9 mouse cellular contexts compared by ENCODE assay signal in the genomic region with DNA sequence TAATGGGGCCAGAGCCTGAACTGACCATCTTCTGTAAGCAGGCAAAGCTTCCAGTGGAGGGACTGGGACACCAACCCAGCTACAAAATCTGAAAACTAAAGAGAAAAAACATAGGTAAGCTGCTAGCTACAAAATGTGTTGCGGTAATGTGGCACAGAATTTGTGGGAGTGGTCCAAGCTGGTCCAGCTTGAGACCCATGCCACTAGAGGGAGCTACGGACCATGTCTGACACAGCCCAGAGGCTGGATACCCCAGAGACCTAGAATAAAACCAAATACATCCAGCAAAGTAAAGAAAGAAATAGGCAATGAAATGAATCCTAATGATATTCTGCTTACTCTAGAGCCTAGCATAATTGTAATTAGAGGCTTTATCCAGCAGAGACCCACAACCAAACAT.
DNase-seq lines count a peak whose midpoint lies in the region; ATAC-seq and TF ChIP-seq lines count a peak whose summit lies in the region.
"Had no signal": no experiment of that assay in that cellular context is flagged by ENCODE, and none has a peak within 500 bp of the region (broad histone marks: within the 10 kb centered on the region; RNA-seq: fewer than 3 reads in every experiment).

No protein-coding gene starts in this region.

- H3K9me3 ChIP-seq in forebrain, postnatal 0 days (ENCODE audit: low read length): no peaks in the 10 kb centered on the region
- H3K9me3 ChIP-seq: liver, embryonic 15.5 days had no signal

- H3K36me3 ChIP-seq in forebrain, postnatal 0 days (ENCODE audit: insufficient read depth): peaks cover 9% of the 10 kb centered on the region
- H3K36me3 ChIP-seq: liver, embryonic 15.5 days had no signal

- H3K9ac ChIP-seq in forebrain, postnatal 0 days: no peak overlapping the region
- H3K9ac ChIP-seq: liver, embryonic 15.5 days had no signal

- no peak overlapping the region for H3K27ac ChIP-seq in forebrain, postnatal 0 days (ENCODE audit: low read depth, low read length)
- H3K27ac ChIP-seq: liver, embryonic 15.5 days had no signal

- no peak overlapping the region for H3K4me2 ChIP-seq in forebrain, postnatal 0 days (ENCODE audit: low read depth)
- H3K4me2 ChIP-seq: liver, embryonic 15.5 days had no signal

- DNase-seq in left cerebral cortex, postnatal 14 days (ENCODE audit: low spot score in 2 of 2): peak; percentile 24 to 26
- no peak for DNase-seq in left cerebral cortex, adult 11 months (ENCODE audit: low spot score)
- DNase-seq in MEL-GATA-1-ER (ENCODE audit: extremely low read depth, low read depth): peak; percentile 15
- peak; percentile 66 for DNase-seq in brain, adult 2 months (ENCODE audit: low read depth, low spot score)
- peak; percentile 62 for DNase-seq in forebrain, postnatal 0 days
- peak; percentile 67 to 74 for DNase-seq in kidney, postnatal 4 days
- peak; percentile 71 for DNase-seq in retina, postnatal 1 day
- no peak for DNase-seq in right cerebral cortex, postnatal 36 days (ENCODE audit: low spot score in 2 of 2)

- no peaks in the 10 kb centered on the region for H3K4me1 ChIP-seq in forebrain, postnatal 0 days (ENCODE audit: insufficient read depth)
- H3K4me1 ChIP-seq: liver, embryonic 15.5 days had no signal

- no peak for ATAC-seq in forebrain, postnatal 0 days

- 25% methylated on average over 2 of the region's 2 CpGs for WGBS in forebrain, postnatal 0 days

- peak; percentile 68 for TF ChIP-seq CTCF in forebrain, postnatal 0 days (IDR thresholded peaks at IDR 0.05; ENCODE audit: low read depth)

- H3K4me3 ChIP-seq in forebrain, postnatal 0 days (ENCODE audit: low read depth, low read length): no peak overlapping the region
- H3K4me3 ChIP-seq: liver, embryonic 15.5 days had no signal

- intact Hi-C loops in left cerebral cortex, postnatal 14 days (cut with DNase I): loop anchor here (5.0 to 10.0 kb wide), 2 partner anchors 109 to 167 kb away; no protein-coding TSS in a partner anchor

- no peaks in the 10 kb centered on the region for H3K27me3 ChIP-seq in forebrain, postnatal 0 days (ENCODE audit: insufficient read depth, low read length)
- H3K27me3 ChIP-seq: liver, embryonic 15.5 days had no signal

Comparison
In these comparisons a context has a peak if more than half of its experiments do, and no peak if none do; other contexts are left out.
1. DNase-seq: peak in left cerebral cortex, postnatal 14 days (2 of 2), MEL-GATA-1-ER (single experiment), brain, adult 2 months (single experiment), forebrain, postnatal 0 days (single experiment), kidney, postnatal 4 days (2 of 2) and retina, postnatal 1 day (single experiment); none in left cerebral cortex, adult 11 months (single experiment) and right cerebral cortex, postnatal 36 days (0 of 2).